Mouse (Mus musculus): ENCODE data around the gene Ltv1.
"Not testable (repeated sequence)": the region's sequence is repeated elsewhere in the genome, so short reads cannot be mapped to it uniquely, and the experiment has no call there.

Gene Ltv1

GRCm38 (mm10) chr10:13196872-13197507, 4.0 kb upstream of the Ltv1 start:
- no peak for DNase-seq (ENCODE audit: extremely low read depth, low read depth, low spot score)

GRCm38 (mm10) chr10:13193496-13193895, 528 bp upstream of the Ltv1 start:
- DNase-seq (ENCODE audit: extremely low read depth, low read depth, low spot score): not testable (repeated sequence)

GRCm38 (mm10) chr10:13189881-13190280, 3.1 kb downstream of the Ltv1 start:
- DNase-seq (ENCODE audit: extremely low read depth, low read depth, low spot score): no peak

- DNase-seq (ENCODE audit: extremely low read depth, low read depth, low spot score): no peak
Observed at GRCm38 (mm10) chr10:13186754-13187153, 6.2 kb downstream of the Ltv1 start.

GRCm38 (mm10) chr10:13184170-13184766, 8.7 kb downstream of the Ltv1 start:
- DNase-seq (ENCODE audit: extremely low read depth, low read depth, low spot score): no peak

GRCm38 (mm10) chr10:13180211-13180610, 12.8 kb downstream of the Ltv1 start:
- DNase-seq (ENCODE audit: extremely low read depth, low read depth, low spot score): no peak

- no peak for DNase-seq (ENCODE audit: extremely low read depth, low read depth, low spot score)
Observed at GRCm38 (mm10) chr10:13177973-13178624, 14.9 kb downstream of the Ltv1 start, which contains the start of gene Zc2hc1b. Gene Zc2hc1b, minus strand, starts transcription at chr10:13178023.

GRCm38 (mm10) chr10:13175866-13176265, 17.1 kb downstream of the Ltv1 start:
- DNase-seq (ENCODE audit: extremely low read depth, low read depth, low spot score): no peak

GRCm38 (mm10) chr10:13172798-13173221, 20.2 kb downstream of the Ltv1 start:
- no peak for DNase-seq (ENCODE audit: extremely low read depth, low read depth, low spot score)

- no peak for DNase-seq (ENCODE audit: extremely low read depth, low read depth, low spot score)
Observed at GRCm38 (mm10) chr10:13171461-13171860, 21.5 kb downstream of the Ltv1 start.

GRCm38 (mm10) chr10:13170739-13171448, 22.1 kb downstream of the Ltv1 start:
- DNase-seq (ENCODE audit: extremely low read depth, low read depth, low spot score): no peak

GRCm38 (mm10) chr10:13168461-13168860, 24.5 kb downstream of the Ltv1 start:
- no peak for DNase-seq (ENCODE audit: extremely low read depth, low read depth, low spot score)

- DNase-seq (ENCODE audit: extremely low read depth, low read depth, low spot score): no peak
Observed at GRCm38 (mm10) chr10:13162031-13162430, 30.9 kb downstream of the Ltv1 start.

- no peak for DNase-seq (ENCODE audit: extremely low read depth, low read depth, low spot score)
Observed at GRCm38 (mm10) chr10:13160913-13161312, 32.1 kb downstream of the Ltv1 start.

GRCm38 (mm10) chr10:13155377-13155776, 37.6 kb downstream of the Ltv1 start:
- no peak for DNase-seq (ENCODE audit: extremely low read depth, low read depth, low spot score)

GRCm38 (mm10) chr10:13152811-13153364, 40.1 kb downstream of the Ltv1 start:
- DNase-seq (ENCODE audit: extremely low read depth, low read depth, low spot score): no peak

GRCm38 (mm10) chr10:13151353-13151752, 41.6 kb downstream of the Ltv1 start:
- DNase-seq (ENCODE audit: extremely low read depth, low read depth, low spot score): no peak

GRCm38 (mm10) chr10:13150435-13150834, 42.5 kb downstream of the Ltv1 start:
- no peak for DNase-seq (ENCODE audit: extremely low read depth, low read depth, low spot score)

- DNase-seq (ENCODE audit: extremely low read depth, low read depth, low spot score): no peak
Observed at GRCm38 (mm10) chr10:13140434-13140833, 52.5 kb downstream of the Ltv1 start.

GRCm38 (mm10) chr10:13137906-13138305, 55.1 kb downstream of the Ltv1 start:
- no peak for DNase-seq (ENCODE audit: extremely low read depth, low read depth, low spot score)

GRCm38 (mm10) chr10:13135751-13136150, 57.2 kb downstream of the Ltv1 start:
- DNase-seq (ENCODE audit: extremely low read depth, low read depth, low spot score): no peak
